Mouse (Mus musculus): ENCODE results near the gene 1700080E11Rik. TPM values are rescaled to one million over a fixed set of nuclear protein-coding genes. Genes with fewer than 3 reads are reported as not detected.
"Not testable (repeated sequence)": the region's sequence is repeated elsewhere in the genome, so short reads cannot be mapped to it uniquely, and the experiment has no call there.

1700080E11Rik gene
- polyA plus RNA-seq, 1 experiment from 2014 or later: not detected

GRCm38 (mm10) chr9:105125206-105125605 is 19.7 kb downstream of the 1700080E11Rik start:
- not testable (repeated sequence) for ATAC-seq (ENCODE audit: low read depth); H3K9ac ChIP-seq (ENCODE audit: low read depth, low read length); H3K9me3 ChIP-seq (ENCODE audit: control insufficient read depth, low read length); H3K4me2 ChIP-seq (ENCODE audit: low read depth, low read length); H3K36me3 ChIP-seq (ENCODE audit: control insufficient read depth, insufficient read depth, low read length); H3K27ac ChIP-seq (replicated peaks; ENCODE audit: low read depth, low read length); H3K27me3 ChIP-seq (replicated peaks; ENCODE audit: control insufficient read depth, insufficient read depth, low read length); H3K4me3 ChIP-seq (ENCODE audit: low read depth, low read length); DNase-seq (ENCODE audit: low spot score); H3K4me1 ChIP-seq (ENCODE audit: control insufficient read depth, insufficient read depth, low read length)
- 80% methylated on average over 3 of the region's 3 CpGs for WGBS

DNA sequence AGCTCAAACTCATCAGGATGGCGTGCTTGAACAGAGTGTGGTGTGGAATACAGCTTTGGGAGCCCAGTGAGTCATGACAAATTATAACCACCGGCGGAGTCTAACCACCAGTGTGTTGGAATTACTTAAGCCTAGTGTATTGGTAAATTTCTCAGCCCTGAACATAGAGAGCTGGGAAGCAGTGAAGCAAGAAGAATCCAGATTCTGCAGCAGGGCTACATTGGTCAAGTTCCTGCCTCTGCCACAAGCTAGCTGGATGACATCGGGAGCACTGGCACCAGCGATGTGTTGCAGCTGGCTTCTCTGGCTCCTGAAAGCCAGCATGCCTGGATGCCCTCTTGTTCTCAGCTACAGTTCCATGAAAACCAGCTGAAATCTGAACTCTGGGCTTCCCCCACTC is 41.0 kb downstream of the 1700080E11Rik start:
- Histone ChIP-seq H3K4me2 (ENCODE audit: low read depth, low read length) (no peak overlapping the region), H3K27ac (replicated peaks; ENCODE audit: low read depth, low read length) (no peak overlapping the region), H3K4me1 (ENCODE audit: control insufficient read depth, insufficient read depth, low read length) (no peaks in the 10 kb centered on the region), H3K9ac (ENCODE audit: low read depth, low read length) (no peak overlapping the region), H3K4me3 (ENCODE audit: low read depth, low read length) (no peak overlapping the region), H3K36me3 (ENCODE audit: control insufficient read depth, insufficient read depth, low read length) (no peaks in the 10 kb centered on the region), H3K9me3 (ENCODE audit: control insufficient read depth, low read length) (no peaks in the 10 kb centered on the region), H3K27me3 (replicated peaks; ENCODE audit: control insufficient read depth, insufficient read depth, low read length) (no peaks in the 10 kb centered on the region)
- 92% methylated on average over 5 of the region's 5 CpGs for WGBS
- no peak for ATAC-seq (ENCODE audit: low read depth)
- DNase-seq (ENCODE audit: low spot score): no peak

DNA sequence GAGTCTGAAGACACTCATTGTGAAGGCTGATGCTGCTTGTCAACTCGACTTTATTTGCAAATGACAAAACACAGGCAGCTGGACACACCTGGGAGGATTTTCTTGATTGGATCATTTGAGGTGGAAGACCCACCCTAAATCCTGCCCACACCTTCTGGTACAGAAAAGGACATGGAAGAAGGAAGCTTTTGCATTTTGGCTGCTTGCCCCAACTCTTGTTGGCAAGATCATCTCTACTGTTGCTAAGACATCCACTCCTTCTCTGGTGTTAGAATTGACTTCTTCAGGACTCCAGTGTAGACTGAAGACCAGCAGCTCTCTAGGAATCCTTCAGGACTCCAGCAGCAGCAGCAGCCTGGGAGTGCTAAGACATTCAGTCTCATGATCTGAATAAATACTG is 43.0 kb downstream of the 1700080E11Rik start:
- H3K4me1 ChIP-seq (ENCODE audit: control insufficient read depth, insufficient read depth, low read length): no peaks in the 10 kb centered on the region

DNA sequence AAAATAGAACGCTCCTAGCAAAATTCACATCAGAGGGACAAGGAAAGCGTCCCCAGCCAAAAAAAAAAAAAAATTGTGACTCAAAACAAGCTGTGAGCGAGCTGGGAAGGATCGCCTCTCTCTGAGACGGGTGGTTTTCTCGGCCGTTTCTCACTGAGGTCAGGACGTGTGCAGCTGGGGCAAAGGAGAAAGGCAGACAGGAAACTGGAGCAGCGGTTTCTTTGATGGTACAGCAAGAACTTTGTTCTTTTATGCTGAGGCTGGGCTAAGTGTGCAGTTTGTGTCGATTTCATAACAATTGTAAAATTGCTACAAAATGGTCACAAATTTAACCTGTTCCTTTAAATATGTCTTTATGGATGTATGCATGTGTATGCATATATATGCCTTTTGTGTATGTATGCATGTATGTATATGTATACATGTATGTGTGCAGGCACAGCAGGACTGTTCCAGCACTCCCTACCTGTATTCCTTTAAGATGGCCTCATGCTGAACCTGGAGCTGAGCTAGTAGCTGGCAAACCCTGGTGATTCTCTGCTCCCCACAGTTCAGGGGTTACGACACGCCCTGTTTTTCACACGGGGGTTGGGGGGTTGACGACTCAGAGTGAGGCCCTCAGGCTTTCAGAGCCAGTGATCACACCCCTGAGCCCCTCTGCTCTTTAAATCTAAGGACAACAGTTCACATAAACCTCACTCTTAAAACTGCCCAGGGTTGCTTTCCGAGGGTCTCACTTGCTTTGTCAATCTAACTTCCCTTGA is 43.9 kb downstream of the 1700080E11Rik start:
- no peak overlapping the region for H3K27ac ChIP-seq (replicated peaks; ENCODE audit: low read depth, low read length)
- H3K9ac ChIP-seq (ENCODE audit: low read depth, low read length): no peak overlapping the region
- no peak overlapping the region for H3K4me3 ChIP-seq (ENCODE audit: low read depth, low read length)
- ATAC-seq (ENCODE audit: low read depth) (no peak), DNase-seq (ENCODE audit: low spot score) (no peak)
- no peaks in the 10 kb centered on the region for H3K27me3 ChIP-seq (replicated peaks; ENCODE audit: control insufficient read depth, insufficient read depth, low read length)
- 36% methylated on average over 15 of the region's 15 CpGs for WGBS
- no peak overlapping the region for H3K4me2 ChIP-seq (ENCODE audit: low read depth, low read length)
- no peaks in the 10 kb centered on the region for H3K9me3 ChIP-seq (ENCODE audit: control insufficient read depth, low read length)
- H3K36me3 ChIP-seq (ENCODE audit: control insufficient read depth, insufficient read depth, low read length): no peaks in the 10 kb centered on the region
- no peaks in the 10 kb centered on the region for H3K4me1 ChIP-seq (ENCODE audit: control insufficient read depth, insufficient read depth, low read length)

More for the DNA sequence above, 43.0 kb downstream of the 1700080E11Rik start:
- Histone ChIP-seq H3K27ac (replicated peaks; ENCODE audit: low read depth, low read length) (no peak overlapping the region), H3K4me2 (ENCODE audit: low read depth, low read length) (no peak overlapping the region), H3K36me3 (ENCODE audit: control insufficient read depth, insufficient read depth, low read length) (no peaks in the 10 kb centered on the region), H3K27me3 (replicated peaks; ENCODE audit: control insufficient read depth, insufficient read depth, low read length) (no peaks in the 10 kb centered on the region), H3K9ac (ENCODE audit: low read depth, low read length) (no peak overlapping the region), H3K9me3 (ENCODE audit: control insufficient read depth, low read length) (no peaks in the 10 kb centered on the region), H3K4me3 (ENCODE audit: low read depth, low read length) (no peak overlapping the region)
- no peak for DNase-seq (ENCODE audit: low spot score)
- ATAC-seq (ENCODE audit: low read depth): no peak
- 43% methylated on average over 1 of the region's 1 CpGs for WGBS

Other genes starting within 250 kb of the 1700080E11Rik start
- gene Mrpl3, start 91.9 kb downstream of the 1700080E11Rik start, polyA plus RNA-seq (2014; fragmentation: Nextera tagmentation; extraction: Ambion mirVana): 96.6 and 112 TPM in 2 replicates
- gene Nudt16, start 13.3 kb downstream of the 1700080E11Rik start, polyA plus RNA-seq (2014; fragmentation: Nextera tagmentation; extraction: Ambion mirVana): 13.0 and 14.7 TPM in 2 replicates

All from embryonic facial prominence, embryonic 14.5 days (tissue).